Mouse (Mus musculus): ENCODE data around the gene Zmat1. TPM values are rescaled to one million over a fixed set of nuclear protein-coding genes. Genes with fewer than 3 reads are reported as not detected.

The Zmat1 gene
- polyA plus RNA-seq (2014; fragmentation: Illumina TruSeq; extraction: RNeasy Lipid Tissue Mini Kit (QIAGEN cat#74804); ENCODE audit: low read depth, low replicate concordance): 48.6 TPM

GRCm38 (mm10) chrX:135008720-135009470 lies at the start of gene Zmat1:
Gene Zmat1 (minus strand): TSS chrX:135009209.

GRCm38 (mm10) chrX:134964546-134964945 lies 44.5 kb downstream of the Zmat1 start, which contains the start of gene Nxf2:
Gene Nxf2 (minus strand): TSS chrX:134964754.

Other genes starting within 250 kb of the Zmat1 start
- gene Armcx2, start 200.0 kb downstream of the Zmat1 start, polyA plus RNA-seq (2014; fragmentation: Illumina TruSeq; extraction: RNeasy Lipid Tissue Mini Kit (QIAGEN cat#74804); ENCODE audit: low read depth, low replicate concordance): 68.6 TPM
- gene Nxf2, start 44.5 kb downstream of the Zmat1 start, polyA plus RNA-seq (2014; fragmentation: Illumina TruSeq; extraction: RNeasy Lipid Tissue Mini Kit (QIAGEN cat#74804); ENCODE audit: low read depth, low replicate concordance): 0.47 TPM
- gene Gm15023, start 168.4 kb upstream of the Zmat1 start, polyA plus RNA-seq (2014; fragmentation: Illumina TruSeq; extraction: RNeasy Lipid Tissue Mini Kit (QIAGEN cat#74804); ENCODE audit: low read depth, low replicate concordance): not detected
- 0.99 TPM for gene Tceal6, start 201.5 kb upstream of the Zmat1 start, polyA plus RNA-seq (2014; fragmentation: Illumina TruSeq; extraction: RNeasy Lipid Tissue Mini Kit (QIAGEN cat#74804); ENCODE audit: low read depth, low replicate concordance)

Data from adrenal gland, adult 10 weeks (tissue).